20 mouse cellular contexts compared by ENCODE assay signal in the genomic region with DNA sequence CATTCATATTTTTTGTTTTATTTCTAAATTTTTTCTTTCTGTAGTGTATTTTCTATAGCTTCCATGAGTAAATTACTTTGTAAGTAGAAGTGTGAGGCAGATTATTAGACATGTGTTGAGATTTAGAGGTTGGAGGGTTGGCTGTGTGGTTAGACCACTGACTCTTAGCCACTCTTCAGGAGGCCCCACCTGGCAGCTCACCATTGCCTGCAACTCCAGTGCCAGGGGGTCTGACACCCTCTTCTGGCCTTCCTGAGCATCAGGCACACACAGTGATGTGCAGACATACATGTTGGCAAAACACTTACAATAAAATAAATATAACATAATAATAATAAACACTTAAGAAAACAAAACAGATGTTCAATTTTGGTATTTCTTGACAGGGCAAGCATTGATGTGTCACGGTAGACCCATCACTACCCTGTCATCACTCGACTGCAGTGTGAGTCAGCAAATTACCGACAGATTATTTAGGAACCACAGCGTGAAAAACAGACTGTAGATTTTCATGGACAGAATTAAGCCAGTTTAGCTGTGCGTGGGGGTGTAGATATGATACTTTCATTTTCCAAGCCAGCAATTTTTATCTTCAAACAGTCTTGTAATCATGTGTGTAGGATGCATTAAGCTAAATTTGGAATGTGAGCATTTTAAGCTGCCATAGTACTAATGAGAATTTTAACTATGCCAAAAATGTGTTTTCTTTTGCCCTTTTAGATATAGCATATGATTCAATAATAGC.
A peak's percentile ranks its signal among the peaks of the same experiment; 100 is the strongest.
DNase-seq lines count a peak whose midpoint lies in the region; ATAC-seq lines count a peak whose summit lies in the region.
"Had no signal": no experiment of that assay in that cellular context is flagged by ENCODE, and none has a peak within 500 bp of the region (broad histone marks: within the 10 kb centered on the region; RNA-seq: fewer than 3 reads in every experiment).

No protein-coding gene starts in this region.

- no peaks in the 10 kb centered on the region for H3K36me3 ChIP-seq in liver, embryonic 15.5 days (replicated peaks)
- H3K36me3 ChIP-seq in midbrain, embryonic 16.5 days (ENCODE audit: control insufficient read depth, insufficient read depth, low read length), result 0 out of 2 replicates have a peak, but pooled peaks cover 3% of the 10 kb centered on the region
- H3K36me3 ChIP-seq: embryonic facial prominence, embryonic 12.5 days; neural tube, embryonic 12.5 days had no signal

- H3K27me3 ChIP-seq in liver, embryonic 15.5 days, result no peaks in the 10 kb centered on the region
- H3K27me3 ChIP-seq in midbrain, embryonic 16.5 days (ENCODE audit: control insufficient read depth, insufficient read depth, low read depth, low read length), result no peaks in the 10 kb centered on the region
- H3K27me3 ChIP-seq: embryonic facial prominence, embryonic 12.5 days; neural tube, embryonic 12.5 days had no signal

- peak; percentile 15 for DNase-seq in layer of hippocampus, adult 11-12 months (ENCODE audit: low spot score)
- DNase-seq in layer of hippocampus, postnatal 10 days (ENCODE audit: low spot score in 2 of 2), result no peak
- peak; percentile 74 for DNase-seq in 3T3-L1 (ENCODE audit: low read depth, low spot score)
- DNase-seq in c-Kit-negative CD71-positive TER-119-positive erythroid progenitor cells, embryonic 14.5 days (ENCODE audit: low read depth, low spot score), result peak; percentile 46
- DNase-seq in urinary bladder, postnatal 25 days (ENCODE audit: low spot score), result no peak
- no peak for DNase-seq in kidney, postnatal 10 days
- DNase-seq: cerebellum, postnatal 25 days; gastrocnemius, adult 2 months; heart, adult 2 months; heart, postnatal 10 days; kidney, adult 9 months; midbrain, embryonic 14.5 days; spleen, adult 18-20 months; thymus, postnatal 4 days had no signal

- 29% methylated on average over 5 of the region's 5 CpGs for WGBS in liver, embryonic 15.5 days (ENCODE audit: insufficient replicate concordance)
- WGBS in midbrain, embryonic 16.5 days, result 86% methylated on average over 5 of the region's 5 CpGs

- no peak overlapping the region for H3K9ac ChIP-seq in liver, embryonic 15.5 days
- no peak overlapping the region for H3K9ac ChIP-seq in midbrain, embryonic 16.5 days (ENCODE audit: low read depth, low read length)
- H3K9ac ChIP-seq: embryonic facial prominence, embryonic 12.5 days; neural tube, embryonic 12.5 days had no signal

- 0 out of 2 replicates have a peak, but pooled peaks cover 2% of the 10 kb centered on the region for H3K4me1 ChIP-seq in liver, embryonic 15.5 days (replicated peaks)
- no peaks in the 10 kb centered on the region for H3K4me1 ChIP-seq in midbrain, embryonic 16.5 days (ENCODE audit: control insufficient read depth, insufficient read depth, low read length)
- H3K4me1 ChIP-seq: embryonic facial prominence, embryonic 12.5 days; neural tube, embryonic 12.5 days had no signal

- H3K27ac ChIP-seq in liver, embryonic 15.5 days (replicated peaks), result no peak overlapping the region; the same call in 1 of the 2 replicates
- H3K27ac ChIP-seq in midbrain, embryonic 16.5 days (ENCODE audit: low read length), result no peak overlapping the region
- H3K27ac ChIP-seq: embryonic facial prominence, embryonic 12.5 days; gastrocnemius, adult 2 months; heart, adult 2 months; neural tube, embryonic 12.5 days; stomach, postnatal 0 days had no signal

- no peak overlapping the region for H3K4me2 ChIP-seq in liver, embryonic 15.5 days
- H3K4me2 ChIP-seq in midbrain, embryonic 16.5 days (ENCODE audit: low read length), result no peak overlapping the region
- H3K4me2 ChIP-seq: embryonic facial prominence, embryonic 12.5 days; neural tube, embryonic 12.5 days had no signal

- no peak overlapping the region for H3K4me3 ChIP-seq in liver, embryonic 15.5 days (replicated peaks)
- no peak overlapping the region for H3K4me3 ChIP-seq in midbrain, embryonic 16.5 days (ENCODE audit: low read depth, low read length)
- H3K4me3 ChIP-seq: embryonic facial prominence, embryonic 12.5 days; gastrocnemius, adult 2 months; heart, adult 2 months; neural tube, embryonic 12.5 days had no signal

- peak; percentile 75 for ATAC-seq in liver, embryonic 15.5 days (ENCODE audit: insufficient read depth)
- no peak for ATAC-seq in midbrain, embryonic 16.5 days
- ATAC-seq: lung, postnatal 0 days had no signal

- no peaks in the 10 kb centered on the region for H3K9me3 ChIP-seq in liver, embryonic 15.5 days (replicated peaks)
- no peaks in the 10 kb centered on the region for H3K9me3 ChIP-seq in midbrain, embryonic 16.5 days (replicated peaks; ENCODE audit: control insufficient read depth, low read length, poor library complexity, severe bottlenecking)
- H3K9me3 ChIP-seq: embryonic facial prominence, embryonic 12.5 days; neural tube, embryonic 12.5 days had no signal

Comparison
In these comparisons a context has a peak if more than half of its experiments do, and no peak if none do; other contexts are left out.
1. DNase-seq: peak in layer of hippocampus, adult 11-12 months (single experiment), 3T3-L1 (single experiment) and c-Kit-negative CD71-positive TER-119-positive erythroid progenitor cells, embryonic 14.5 days (single experiment); none in layer of hippocampus, postnatal 10 days (0 of 2), urinary bladder, postnatal 25 days (single experiment) and kidney, postnatal 10 days (single experiment).